Mouse (Mus musculus): ENCODE results near the gene Mpdu1.
A peak's percentile ranks its signal among the peaks of the same experiment; 100 is the strongest.
"Not testable (repeated sequence)": the region's sequence is repeated elsewhere in the genome, so short reads cannot be mapped to it uniquely, and the experiment has no call there.

The Mpdu1 gene

DNA sequence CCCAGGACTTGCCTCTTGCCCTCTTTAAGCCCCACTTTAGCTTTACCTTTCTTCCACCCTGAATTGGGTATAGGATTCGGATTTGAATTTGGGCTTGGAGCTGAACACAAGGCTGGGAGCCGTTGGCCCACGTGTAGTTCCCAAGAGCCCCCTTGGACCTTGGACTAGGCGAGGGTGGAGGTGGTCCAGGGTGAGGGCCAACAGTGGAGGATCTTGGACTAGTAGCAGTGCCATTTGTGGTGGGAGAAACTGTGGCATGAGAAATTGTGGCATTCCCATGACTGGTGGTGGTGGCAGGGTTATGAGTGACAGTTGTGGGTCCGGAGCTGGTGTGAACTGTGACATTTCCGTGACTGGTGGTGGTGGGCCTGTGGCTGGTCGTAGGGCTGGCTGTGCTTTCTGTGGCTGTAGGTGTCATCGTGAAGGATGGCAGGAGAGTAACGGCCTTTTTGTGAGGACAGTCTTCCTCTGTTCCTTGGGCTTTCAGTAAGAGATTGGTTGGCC, 3.1 kb upstream of the Mpdu1 start:
- DNase-seq (ENCODE audit: low spot score in 2 of 2): no peak

DNA sequence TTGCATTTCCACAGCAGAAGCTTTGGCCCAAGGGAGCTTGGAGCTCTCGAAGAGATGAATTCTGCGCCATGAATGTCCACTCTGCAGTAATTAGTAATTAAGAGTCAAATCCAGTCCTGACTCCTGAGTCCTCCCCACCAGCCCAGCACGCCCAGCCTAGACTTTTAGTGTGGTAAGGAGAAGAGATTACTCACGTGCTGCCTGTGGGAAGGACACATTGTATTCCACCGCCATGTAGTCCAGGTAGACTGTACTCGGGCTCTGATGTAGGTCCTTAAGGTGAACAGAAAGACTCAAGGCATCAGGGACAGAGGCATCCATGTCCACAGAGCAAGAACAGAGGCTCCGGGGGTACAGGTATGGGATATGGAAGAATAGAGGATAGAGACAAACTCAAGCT, 2.4 kb upstream of the Mpdu1 start:
- DNase-seq (ENCODE audit: low spot score in 2 of 2): no peak

DNA sequence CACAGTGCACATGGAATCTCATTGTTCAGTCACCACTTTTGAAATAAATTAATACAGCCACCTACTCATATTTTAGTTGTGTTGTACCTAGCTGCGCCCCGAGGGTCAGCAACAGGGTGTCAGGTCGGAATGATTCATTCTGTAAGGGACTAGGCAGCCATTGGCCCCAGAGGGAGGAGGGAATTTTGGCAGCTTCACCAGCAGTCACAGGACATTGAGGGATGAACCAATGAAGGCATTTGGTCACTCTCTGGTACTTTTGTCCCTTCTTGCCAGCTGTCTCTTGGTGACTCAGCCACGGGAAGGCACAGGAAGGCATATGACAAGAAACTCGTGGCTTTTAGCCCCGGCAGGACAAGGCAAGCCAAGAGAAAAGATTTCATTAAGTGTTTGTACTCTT, 1.4 kb upstream of the Mpdu1 start:
- DNase-seq (ENCODE audit: low spot score in 2 of 2): no peak

DNA sequence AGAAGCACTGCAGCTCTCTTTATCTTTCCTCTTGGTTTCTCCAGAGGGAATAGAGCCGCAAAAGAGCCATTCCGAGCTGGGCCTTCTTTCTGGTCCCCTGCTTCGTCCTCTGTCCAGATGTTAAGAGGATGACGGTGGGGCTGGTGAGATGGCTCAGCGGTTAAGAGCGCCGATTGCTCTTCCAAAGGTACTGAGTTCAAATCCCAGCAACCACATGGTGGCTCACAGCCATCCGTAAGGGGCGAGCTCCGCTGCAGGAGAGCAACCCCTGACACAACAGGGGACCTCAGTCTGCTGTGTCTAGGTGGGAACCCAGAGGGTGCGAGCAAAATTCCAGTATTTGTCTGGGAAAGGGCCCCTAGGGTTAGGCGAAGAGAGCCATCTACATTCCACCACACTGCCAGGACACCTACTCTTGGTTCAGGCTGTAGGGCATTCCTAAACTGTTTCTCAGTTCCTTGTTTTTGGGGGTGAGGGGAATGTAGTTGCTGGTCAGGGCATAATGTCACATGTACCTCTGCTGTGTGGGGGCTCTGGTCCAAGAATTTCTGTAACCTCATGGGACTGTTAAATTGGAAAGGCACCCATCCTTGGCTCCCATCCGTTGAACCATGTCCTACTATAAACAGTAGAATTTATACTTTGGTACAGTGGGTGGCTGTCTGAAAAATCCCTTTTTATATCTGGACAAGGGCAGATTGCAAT, 677 bp upstream of the Mpdu1 start:
- no peak for DNase-seq (ENCODE audit: low spot score in 2 of 2)

DNA sequence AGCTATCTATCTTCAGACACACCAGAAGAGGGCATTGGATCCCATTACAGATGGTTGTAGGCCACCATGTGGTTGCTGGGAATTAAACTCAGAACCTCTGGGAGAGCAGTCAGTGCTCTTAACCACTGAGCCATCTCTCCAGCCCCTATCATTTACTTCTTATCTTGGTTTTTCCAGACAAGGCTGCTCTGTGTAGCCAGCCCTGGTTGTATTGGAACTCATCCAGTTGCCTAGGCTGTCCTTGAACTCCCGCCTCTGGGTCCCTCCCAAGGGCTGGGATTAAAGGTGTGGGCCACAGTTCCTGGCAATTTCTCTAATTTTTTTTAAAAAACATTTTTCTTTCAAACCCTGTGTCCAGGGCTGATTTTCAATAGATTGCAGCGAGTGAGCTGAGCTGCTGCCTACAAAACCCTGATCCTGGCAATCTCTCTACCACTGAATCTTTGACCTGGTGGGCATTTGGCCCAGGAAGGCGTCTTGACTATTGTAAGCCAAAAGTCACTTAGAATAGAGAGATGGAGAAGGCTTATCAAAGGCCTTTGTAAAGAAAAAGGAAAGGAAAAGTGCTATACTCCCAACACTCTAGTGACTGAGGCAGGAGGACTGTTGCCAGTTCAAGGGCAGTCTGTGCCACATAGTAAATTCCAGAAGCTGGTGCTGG, 1.1 kb downstream of the Mpdu1 start:
- no peak for DNase-seq (ENCODE audit: low spot score in 2 of 2)

DNA sequence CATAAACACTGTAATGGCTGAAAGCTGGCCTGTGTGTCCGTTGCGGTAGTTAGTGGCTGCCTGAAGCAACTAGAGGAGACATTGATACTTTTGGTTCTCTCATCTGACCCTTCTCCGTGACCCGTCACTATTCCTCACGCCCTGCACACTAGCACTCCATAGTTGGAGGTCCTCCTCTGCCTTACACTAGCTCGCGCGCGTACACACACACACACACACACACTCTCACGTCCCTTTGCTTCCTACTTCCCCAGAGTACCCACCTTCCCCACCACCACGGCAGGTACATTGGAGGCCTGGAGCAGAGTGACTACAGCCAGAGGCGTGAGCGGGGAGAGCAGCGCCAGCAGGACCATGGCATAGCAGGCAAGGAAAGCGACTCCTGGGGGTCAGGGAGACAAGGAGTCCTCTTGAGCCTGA, 5.0 kb downstream of the Mpdu1 start:
- DNase-seq (ENCODE audit: low spot score in 2 of 2): no peak

DNA sequence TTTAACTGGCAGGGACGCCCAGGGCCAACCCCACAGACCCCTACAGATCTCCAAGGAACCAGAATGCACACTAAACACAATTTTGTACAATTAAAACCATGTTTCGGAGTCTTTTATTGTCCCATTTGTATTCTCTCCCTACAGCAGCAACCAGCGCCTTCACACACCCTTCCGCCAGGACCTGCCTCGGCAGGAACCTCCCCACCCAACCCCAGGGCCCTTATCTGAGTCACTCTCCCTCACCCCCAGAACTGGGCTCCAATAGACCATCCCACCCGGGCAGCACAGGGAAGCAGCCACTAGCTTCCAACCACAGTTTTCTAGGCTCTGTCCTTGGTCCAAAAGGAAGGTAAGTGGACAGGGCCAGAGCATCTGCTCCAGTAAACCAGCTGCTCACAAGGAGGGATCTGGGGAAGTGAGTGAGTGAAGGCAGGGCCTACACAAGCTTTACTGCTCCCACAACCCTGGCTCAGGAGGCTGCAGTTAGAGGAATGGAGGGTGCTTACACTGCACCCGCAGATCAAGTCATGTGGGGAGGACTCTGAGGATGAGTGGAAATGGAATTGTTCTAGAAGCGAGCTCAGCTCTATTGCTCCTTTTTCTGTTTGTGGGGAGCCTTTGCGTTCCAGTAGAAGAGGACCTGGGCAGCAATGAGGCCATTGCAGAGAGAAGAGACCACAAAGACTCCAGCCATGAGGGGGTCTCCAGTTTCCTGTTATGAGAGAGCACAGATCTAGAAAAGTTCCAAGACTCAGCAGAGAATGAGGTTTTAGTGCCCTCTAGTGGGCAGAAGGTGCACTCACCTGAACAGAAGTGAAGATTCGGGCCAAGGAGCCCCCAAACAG, 5.6 kb downstream of the Mpdu1 start:
- no peak for DNase-seq (ENCODE audit: low spot score in 2 of 2)

DNA sequence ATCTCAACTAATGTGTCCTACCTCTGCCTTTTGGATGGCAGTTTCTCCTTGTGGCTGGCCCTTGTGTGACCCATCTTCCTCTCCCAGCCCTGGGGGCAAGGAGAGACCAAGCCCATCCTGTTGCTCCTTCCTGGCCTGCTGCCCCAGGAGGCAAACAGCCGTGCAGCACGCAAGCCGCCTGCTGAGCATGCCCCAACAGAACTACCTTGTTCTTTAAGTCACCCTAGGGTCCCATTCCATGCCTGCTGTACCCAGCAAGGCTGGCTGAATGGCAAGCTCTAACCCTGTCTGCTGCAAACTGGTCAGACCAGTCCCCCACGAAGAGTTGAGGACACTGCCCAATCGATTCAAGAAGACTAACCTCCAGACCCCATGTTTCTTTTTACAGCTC, 6.4 kb downstream of the Mpdu1 start:
- no peak for DNase-seq (ENCODE audit: low spot score in 2 of 2)

DNA sequence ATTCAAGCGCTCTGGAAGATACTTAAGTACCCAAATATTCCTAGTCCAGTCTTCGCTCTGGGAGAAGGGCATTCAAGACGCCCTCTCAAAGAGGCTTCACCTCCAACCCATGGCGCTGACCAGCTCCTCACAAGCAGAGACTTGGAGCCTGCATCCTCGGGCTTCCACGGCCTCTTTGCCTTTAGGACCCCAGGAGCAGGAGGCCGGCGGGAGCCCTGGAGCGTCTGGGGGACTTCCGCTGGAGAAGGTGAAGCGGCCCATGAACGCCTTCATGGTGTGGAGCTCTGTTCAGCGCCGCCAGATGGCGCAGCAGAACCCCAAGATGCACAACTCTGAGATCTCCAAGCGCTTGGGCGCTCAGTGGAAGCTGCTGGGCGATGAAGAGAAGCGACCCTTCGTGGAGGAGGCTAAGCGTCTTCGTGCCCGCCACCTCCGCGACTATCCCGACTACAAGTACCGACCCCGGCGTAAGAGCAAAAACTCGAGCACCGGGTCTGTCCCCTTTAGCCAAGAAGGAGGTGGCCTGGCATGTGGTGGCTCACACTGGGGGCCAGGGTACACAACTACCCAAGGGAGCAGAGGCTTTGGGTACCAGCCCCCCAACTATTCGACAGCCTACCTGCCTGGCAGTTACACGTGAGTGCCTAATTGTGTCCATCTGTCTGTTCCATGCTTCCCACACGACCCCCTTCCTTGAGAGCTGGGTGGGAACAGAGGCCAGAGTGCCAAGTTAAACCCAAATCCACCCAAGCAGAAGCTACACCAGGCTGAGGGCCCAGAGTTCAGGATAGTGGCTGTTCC, 7.0 kb downstream of the Mpdu1 start, which contains the start of gene Sox15:
Gene Sox15, plus strand, starts transcription at position 51 of the 801 bp plus-strand sequence.
- peak; percentile 48 to 68 for DNase-seq (ENCODE audit: low spot score in 2 of 2)

DNA sequence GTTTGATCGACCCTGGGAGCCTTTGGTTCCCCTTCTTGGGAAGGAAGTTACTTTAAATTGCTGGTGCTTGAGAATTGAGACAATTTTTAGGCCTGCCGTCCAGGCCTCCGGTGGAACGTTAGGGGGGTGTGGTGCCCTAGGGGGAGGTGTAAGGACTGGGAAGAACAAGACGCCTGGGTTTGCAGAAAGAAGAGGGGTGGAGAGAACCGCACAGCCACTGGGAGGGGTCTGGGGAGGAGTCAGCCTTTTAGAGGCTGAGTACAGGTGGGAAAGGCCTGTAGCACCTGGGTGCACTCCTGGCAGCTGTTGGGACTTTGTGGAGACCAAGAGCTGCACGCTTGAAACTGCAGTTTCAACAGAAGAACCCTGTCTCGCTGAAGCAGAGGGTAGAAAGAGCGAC, 7.7 kb downstream of the Mpdu1 start:
- no peak for DNase-seq (ENCODE audit: low spot score in 2 of 2)

DNA sequence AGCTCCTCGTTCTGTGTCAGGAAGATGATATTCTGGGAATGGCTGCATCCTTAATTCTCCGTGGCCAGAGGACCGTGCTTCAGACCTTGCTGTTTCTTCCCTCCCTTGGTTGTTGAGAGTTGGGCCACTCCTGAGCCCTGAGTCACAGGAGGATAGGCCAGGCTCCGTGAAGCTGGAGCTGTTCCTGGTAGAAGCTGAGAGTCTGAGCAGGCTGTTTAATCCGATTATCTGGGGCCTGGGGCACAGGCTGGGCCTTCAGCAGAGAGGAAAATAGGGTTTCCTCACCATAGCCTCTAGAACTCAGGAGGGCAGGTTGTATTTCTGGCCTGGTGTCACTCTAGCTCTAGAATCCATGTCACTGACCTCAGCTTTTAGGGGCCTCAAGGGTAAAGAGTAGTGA, 9.0 kb downstream of the Mpdu1 start:
- no peak for DNase-seq (ENCODE audit: low spot score in 2 of 2)

DNA sequence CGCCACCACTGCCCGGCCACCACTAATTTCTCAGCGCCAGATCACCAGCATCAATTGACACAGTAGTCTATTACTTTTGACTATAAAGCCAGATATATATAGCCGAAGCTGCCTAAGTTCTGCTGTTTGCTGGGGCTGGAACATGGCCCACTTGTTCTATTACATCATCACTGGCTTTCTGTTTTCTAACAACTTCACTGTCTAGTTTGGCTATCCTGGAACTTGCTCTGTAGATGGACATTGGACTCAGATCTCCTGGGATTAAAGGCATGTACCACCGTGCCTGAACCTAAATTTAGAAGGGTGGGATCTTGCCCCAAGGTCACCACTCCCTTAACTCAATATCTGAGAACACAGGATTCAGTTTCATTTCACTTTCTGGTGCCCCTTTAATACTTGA, 16.6 kb downstream of the Mpdu1 start:
- no peak for DNase-seq (ENCODE audit: low spot score in 2 of 2)

DNA sequence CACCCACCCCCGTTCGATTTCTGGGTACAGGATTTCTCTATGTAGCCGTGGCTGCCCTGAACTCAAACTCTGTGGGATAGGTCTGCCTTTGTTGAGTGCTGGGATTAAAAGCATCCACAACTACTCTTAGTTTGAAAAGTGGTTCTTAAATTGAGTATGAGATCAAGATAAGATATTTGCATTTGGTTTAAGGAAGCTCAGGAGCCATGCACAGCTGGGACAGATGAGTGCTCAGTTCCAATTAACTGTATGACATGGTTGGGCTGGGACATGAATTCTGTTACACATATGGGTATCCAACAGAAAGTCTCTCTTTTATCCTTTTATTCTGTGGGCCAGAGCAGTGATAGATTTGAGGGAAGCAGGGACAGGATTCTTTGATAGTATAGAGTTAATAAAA, 27.0 kb downstream of the Mpdu1 start:
- no peak for DNase-seq (ENCODE audit: low spot score in 2 of 2)

DNA sequence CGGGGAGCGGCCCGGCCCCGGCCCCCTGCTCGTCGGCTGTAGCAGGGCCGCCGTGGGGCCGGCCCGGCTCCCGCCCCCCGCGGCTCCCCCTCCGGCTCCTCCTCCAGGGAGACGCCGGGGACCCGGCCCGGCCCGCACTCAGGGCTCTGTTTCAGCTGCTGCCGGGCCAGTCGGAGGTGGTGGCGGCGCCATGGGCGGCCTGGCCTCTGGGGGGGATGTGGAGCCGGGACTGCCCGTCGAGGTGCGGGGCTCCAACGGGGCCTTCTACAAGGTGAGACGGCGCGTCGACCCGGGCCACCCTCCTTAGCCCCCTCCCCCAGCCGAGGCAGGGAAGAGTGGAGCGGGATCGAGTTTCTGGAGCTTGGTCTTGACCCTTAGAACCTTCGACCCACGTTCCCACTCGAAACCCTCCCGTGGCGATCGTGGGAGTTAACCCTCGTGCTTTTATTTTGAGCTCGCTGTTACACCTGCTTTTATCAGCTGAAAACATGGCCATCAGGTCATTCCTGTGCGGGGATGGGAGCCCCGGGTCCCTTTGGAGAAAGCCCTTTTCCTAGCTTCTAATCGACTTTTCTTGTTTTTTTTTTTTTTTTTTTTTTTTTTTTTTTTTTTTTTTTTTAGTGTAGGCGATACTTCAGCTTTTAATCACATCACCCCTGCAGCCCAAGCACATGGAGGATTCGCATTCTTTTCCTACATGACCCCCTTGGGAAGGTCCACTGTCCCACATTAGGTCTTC, 29.1 kb downstream of the Mpdu1 start:
- peak in 1 of 2 experiments; percentile 57 for DNase-seq (ENCODE audit: low spot score in 2 of 2)

DNA sequence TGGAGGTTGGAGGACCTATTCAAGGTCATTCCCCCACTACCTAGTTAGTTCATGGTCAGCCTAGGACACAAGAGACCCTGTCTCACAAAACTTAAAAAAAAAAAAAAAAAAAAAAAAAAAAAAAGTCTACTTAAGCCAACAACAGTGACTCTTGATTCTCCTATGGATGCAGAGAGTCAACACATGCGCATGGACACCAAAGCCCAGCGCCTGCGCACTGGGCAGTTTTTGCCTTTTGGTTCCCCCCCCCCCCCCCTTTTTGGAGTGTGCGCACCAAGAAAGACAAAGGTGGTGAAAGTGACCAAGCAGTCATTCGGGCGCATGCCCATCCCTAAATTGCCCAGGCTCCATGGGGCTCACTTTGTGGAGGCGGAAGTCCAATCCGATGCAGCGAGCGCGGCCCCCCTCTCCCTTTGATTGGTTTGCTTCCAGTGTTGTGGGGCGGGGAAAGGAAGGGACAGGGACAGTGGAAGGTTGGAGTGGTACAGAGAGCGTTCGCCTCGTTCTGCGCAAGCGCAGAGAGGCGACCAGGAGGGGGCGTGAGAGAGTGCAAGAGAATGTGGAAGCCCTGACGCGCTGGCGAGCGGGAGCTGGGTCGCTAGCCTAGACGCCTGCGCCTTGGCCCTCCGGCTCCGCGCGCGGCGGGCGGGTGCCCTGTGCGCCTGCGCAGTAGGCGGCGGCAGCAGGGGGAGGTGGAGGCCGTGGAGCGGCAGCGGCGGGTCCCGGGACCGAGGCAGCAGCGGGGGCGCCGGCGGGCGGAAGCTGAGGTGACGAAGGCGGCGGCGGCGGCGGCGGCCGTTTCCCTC, 30.0 kb downstream of the Mpdu1 start, which contains the start of gene Fxr2:
Gene Fxr2, plus strand, starts transcription at position 707 of the 806 bp plus-strand sequence.
- DNase-seq (ENCODE audit: low spot score in 2 of 2): peak; percentile 100

DNA sequence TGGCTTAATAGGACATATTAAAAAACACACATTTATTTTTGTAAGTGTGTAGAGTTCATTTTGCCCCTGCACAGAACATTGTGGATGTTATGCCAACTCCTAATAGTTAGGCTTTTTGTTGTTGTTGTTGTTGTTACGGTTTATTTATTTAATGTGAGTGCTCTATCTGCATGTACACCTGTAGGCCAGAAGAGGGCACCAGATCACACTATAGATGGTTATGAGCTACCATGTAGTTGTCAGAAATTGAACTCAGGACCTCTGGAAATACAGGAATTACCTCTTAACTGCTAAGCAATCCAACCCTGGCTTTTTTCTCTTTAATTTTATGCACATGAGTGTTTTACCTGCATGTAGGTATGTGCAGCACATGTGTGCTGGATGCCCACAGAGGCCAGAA, 32.6 kb downstream of the Mpdu1 start:
- DNase-seq (ENCODE audit: low spot score in 2 of 2): no peak

DNA sequence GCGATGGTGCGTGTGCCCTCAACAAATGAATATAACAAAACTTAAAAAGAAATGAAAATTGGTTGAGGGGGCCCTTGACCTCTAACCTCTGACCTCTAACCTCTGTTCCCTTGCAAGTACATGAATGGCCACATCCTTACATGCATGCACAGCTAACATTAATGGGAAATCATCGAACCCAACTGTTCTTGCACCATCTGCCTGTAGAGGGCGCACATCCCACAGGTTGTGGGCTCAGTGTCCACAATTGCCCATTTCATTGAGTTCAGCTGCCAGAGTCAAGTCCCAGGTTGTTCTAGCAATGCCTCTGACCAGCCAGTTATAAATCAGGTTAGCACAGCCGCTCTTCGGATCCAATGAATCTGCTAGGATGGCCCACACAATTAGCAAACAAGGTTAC, 34.2 kb downstream of the Mpdu1 start:
- DNase-seq (ENCODE audit: low spot score in 2 of 2): peak in 1 of 2 experiments; percentile 62

DNA sequence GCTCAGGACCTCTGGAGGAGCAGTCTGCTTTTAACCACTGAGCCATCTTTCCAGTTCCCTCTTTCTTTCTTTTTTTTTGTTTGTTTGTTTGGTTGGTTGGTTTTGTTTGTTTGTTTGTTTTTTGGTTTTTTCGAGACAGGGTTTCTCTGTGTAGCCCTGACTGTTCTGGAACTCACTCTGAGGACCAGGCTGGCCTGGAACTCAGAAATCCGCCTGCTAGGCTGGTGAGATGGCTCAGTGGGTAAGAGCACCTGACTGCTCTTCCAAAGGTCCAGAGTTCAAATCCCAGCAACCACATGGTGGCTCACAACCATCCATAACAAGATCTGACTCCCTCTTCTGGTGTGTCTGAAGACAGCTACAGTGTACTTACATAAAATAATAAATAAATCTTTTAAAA, 38.1 kb downstream of the Mpdu1 start:
- not testable (repeated sequence) for DNase-seq (ENCODE audit: low spot score in 2 of 2)

DNA sequence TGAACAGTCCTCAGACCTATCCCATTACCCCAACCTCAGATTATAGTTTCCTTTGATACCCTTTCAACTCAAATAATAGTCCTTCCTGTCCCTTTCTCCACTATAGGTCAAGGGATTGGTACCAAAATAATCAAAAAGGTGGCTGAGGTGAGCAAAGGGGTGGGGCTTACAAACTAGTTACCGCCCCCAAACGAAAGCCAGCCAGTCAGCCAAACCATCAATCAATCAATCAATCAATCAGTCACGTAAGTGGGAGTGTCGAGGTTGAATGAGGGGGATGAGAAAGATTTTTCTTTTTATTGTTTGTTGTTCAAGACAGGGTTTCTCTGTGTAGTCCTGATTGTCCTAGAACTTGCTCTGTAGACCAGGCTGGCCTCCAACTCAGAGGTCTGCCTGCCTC, 39.4 kb downstream of the Mpdu1 start:
- DNase-seq (ENCODE audit: low spot score in 2 of 2): no peak

DNA sequence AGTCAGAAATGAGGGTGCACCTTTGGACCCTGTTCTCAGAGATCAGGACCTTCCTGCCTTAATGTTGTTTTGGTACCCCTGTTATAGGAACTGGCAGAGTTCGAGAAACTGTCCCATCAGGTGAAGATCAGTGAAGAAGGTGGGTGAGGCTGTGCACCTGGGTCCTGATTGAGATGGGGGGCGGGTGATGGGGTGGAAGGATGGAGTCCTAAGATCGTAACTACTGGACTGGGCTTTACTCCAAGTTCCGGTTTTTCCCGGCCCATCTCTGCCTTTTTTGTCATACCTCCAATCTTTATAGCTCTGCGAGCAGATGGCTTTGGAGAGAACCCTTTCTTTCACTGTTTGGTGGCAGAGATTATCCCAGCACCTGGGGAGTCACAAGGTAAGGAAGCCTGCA, 40.0 kb downstream of the Mpdu1 start:
- DNase-seq (ENCODE audit: low spot score in 2 of 2): no peak

Measured in frontal cortex, postnatal 10 days (tissue).